Mouse (Mus musculus) bone marrow, adult 2 months (tissue): ENCODE measurements at regions not wholly inside any gene's neighbourhood (a gene's known extent, or its start where the extent isn't known, plus 50 kb on each side); places are given as distances from the start of the nearest gene placed in this dataset.

ENCODE experiments used
- H3K27ac ChIP-seq: fragments of 200-500 bp; 2 replicates; pipeline ENCODE4 v1.5.1; 2012; ENCODE audit warnings: low read depth, mild to moderate bottlenecking, control low read depth, inconsistent platforms, low read length; ENCODE audit not compliant: control insufficient read depth, poor library complexity, insufficient read depth
- H3K4me1 ChIP-seq: fragments of 200-500 bp; 2 replicates; pipeline ENCODE4 v1.6.1; 2011; ENCODE audit warnings: low read length; ENCODE audit not compliant: control insufficient read depth, insufficient read depth
- H3K4me3 ChIP-seq: fragments of 200-500 bp; replicated peaks from 2 replicates; pipeline ENCODE3; 2011; ENCODE audit warnings: mild to moderate bottlenecking, low read depth, low read length, control low read depth; ENCODE audit not compliant: control insufficient read depth
- CTCF ChIP-seq: fragments of 200-500 bp; IDR thresholded peaks from 2 replicates; pipeline ENCODE4 v1.5.1; 2011; ENCODE audit warnings: low read length, control low read depth; ENCODE audit not compliant: control insufficient read depth, insufficient read depth
- POLR2A ChIP-seq: fragments of 200-500 bp; IDR thresholded peaks from 2 replicates; pipeline ENCODE4 v1.6.1; 2011; ENCODE audit warnings: low read depth, mild to moderate bottlenecking, control low read depth, low read length, borderline replicate concordance; ENCODE audit not compliant: control insufficient read depth
- WGBS: fragments of 180-500 bp; shearing (Covaris S2); methylation state at CpG from one replicate; pipeline ENCODE4 v1.1.7; 2018; 5-methylcytosine and 5-hydroxymethylcytosine counted together

GRCm38 (mm10) chr2:148497452-148498302, 54.3 kb upstream of the Cd93 start:
- Histone ChIP-seq H3K4me1 (peaks cover under 1% of the 10 kb centered on the region), H3K27ac (no peak overlapping the region), H3K4me3 (no peak overlapping the region)
- TF ChIP-seq POLR2A, result no peak
- no peak for TF ChIP-seq CTCF
- WGBS, result 77% methylated on average over 12 of the region's 12 CpGs

GRCm38 (mm10) chr2:148496151-148497040, 53.0 kb upstream of the Cd93 start:
- peaks cover 2% of the 10 kb centered on the region for H3K4me1 ChIP-seq
- 81% methylated on average over 6 of the region's 6 CpGs for WGBS
- H3K4me3 ChIP-seq, result no peak overlapping the region
- TF ChIP-seq CTCF (no peak), POLR2A (no peak)
- H3K27ac ChIP-seq, result no peak overlapping the region

- H3K4me1 ChIP-seq, result peaks cover 2% of the 10 kb centered on the region
- 86% methylated on average over 3 of the region's 3 CpGs for WGBS
Measured at GRCm38 (mm10) chr2:148495485-148495884, 52.1 kb upstream of the Cd93 start.

GRCm38 (mm10) chr2:148493281-148493680, 49.9 kb upstream of the Cd93 start:
- TF ChIP-seq POLR2A, result no peak
- no peak for TF ChIP-seq CTCF
- Histone ChIP-seq H3K4me1 (peaks cover 7% of the 10 kb centered on the region), H3K4me3 (no peak overlapping the region), H3K27ac (no peak overlapping the region)

More at GRCm38 (mm10) chr2:148495485-148495884, 52.1 kb upstream of the Cd93 start:
- H3K4me3 ChIP-seq, result no peak overlapping the region
- TF ChIP-seq POLR2A (no peak), CTCF (no peak)
- no peak overlapping the region for H3K27ac ChIP-seq
